Mouse (Mus musculus): ENCODE data around the gene B3glct. TPM values are rescaled to one million over a fixed set of nuclear protein-coding genes. Genes with fewer than 3 reads are reported as not detected.

Gene B3glct
- polyA plus RNA-seq, 1 experiment: 4.6 TPM

GRCm38 (mm10) chr5:149678990-149679348 lies 939 bp downstream of the B3glct start:
- no peaks in the 10 kb centered on the region for H3K79me2 ChIP-seq (ENCODE audit: control insufficient read depth, insufficient read depth)
- peak overlapping the region; percentile 72 for H3K4me2 ChIP-seq (ENCODE audit: low read depth)
- TF ChIP-seq MYOG (IDR thresholded peaks at IDR 0.05; ENCODE audit: control insufficient read depth in 1 of 3, insufficient read depth in 1 of 3, insufficient read length in 2 of 3, low read depth in 2 of 3): no peak
- TF ChIP-seq TCF12 (IDR thresholded peaks at IDR 0.05; ENCODE audit: insufficient read depth, poor library complexity, severe bottlenecking): no peak
- TF ChIP-seq POLR2AphosphoS2 (IDR thresholded peaks at IDR 0.05; ENCODE audit: insufficient read length, low read depth): no peak
- no peak for TF ChIP-seq MYOD1 (IDR thresholded peaks at IDR 0.05; ENCODE audit: control insufficient read depth in 1 of 3, insufficient read length in 2 of 3, low read depth in 2 of 3)
- no peak for TF ChIP-seq POLR2A (IDR thresholded peaks at IDR 0.05; ENCODE audit: insufficient read length, low read depth)
- TF ChIP-seq E2F4 (IDR thresholded peaks at IDR 0.05; ENCODE audit: insufficient read depth): no peak
- TF ChIP-seq REST (IDR thresholded peaks at IDR 0.05; ENCODE audit: insufficient read depth, insufficient read length): no peak
- TF ChIP-seq MAX (IDR thresholded peaks at IDR 0.05; ENCODE audit: low read depth): no peak
- TF ChIP-seq CEBPB (IDR thresholded peaks at IDR 0.05; ENCODE audit: insufficient read depth, poor library complexity, severe bottlenecking): no peak
- no peak for TF ChIP-seq SRF (IDR thresholded peaks at IDR 0.05; ENCODE audit: control insufficient read depth, insufficient read length, low read depth)
- no peak for TF ChIP-seq USF1 (IDR thresholded peaks at IDR 0.05; ENCODE audit: low read depth)
- no peak for TF ChIP-seq TCF3 (IDR thresholded peaks at IDR 0.05; ENCODE audit: insufficient read length, low read depth)
- H3K36me3 ChIP-seq (ENCODE audit: control insufficient read depth, insufficient read depth): no peaks in the 10 kb centered on the region
- H3K4me3 ChIP-seq: peak overlapping the region; percentile 22
- H3ac ChIP-seq (ENCODE audit: control insufficient read depth, insufficient read length): peak overlapping the region; percentile 55
- H3K27me3 ChIP-seq (ENCODE audit: control insufficient read depth, insufficient read depth, insufficient read length): no peaks in the 10 kb centered on the region

GRCm38 (mm10) chr5:149679362-149679761 lies 1.3 kb downstream of the B3glct start:
- H3K4me2 ChIP-seq (ENCODE audit: low read depth): no peak overlapping the region
- peak overlapping the region; percentile 22 for H3K4me3 ChIP-seq
- H3K79me2 ChIP-seq (ENCODE audit: control insufficient read depth, insufficient read depth): no peaks in the 10 kb centered on the region
- H3ac ChIP-seq (ENCODE audit: control insufficient read depth, insufficient read length): peak overlapping the region; percentile 55
- H3K36me3 ChIP-seq (ENCODE audit: control insufficient read depth, insufficient read depth): no peaks in the 10 kb centered on the region
- TF ChIP-seq POLR2A (IDR thresholded peaks at IDR 0.05; ENCODE audit: insufficient read length, low read depth): no peak
- TF ChIP-seq TCF12 (IDR thresholded peaks at IDR 0.05; ENCODE audit: insufficient read depth, poor library complexity, severe bottlenecking): no peak
- no peak for TF ChIP-seq TCF3 (IDR thresholded peaks at IDR 0.05; ENCODE audit: insufficient read length, low read depth)
- no peaks in the 10 kb centered on the region for H3K27me3 ChIP-seq (ENCODE audit: control insufficient read depth, insufficient read depth, insufficient read length)

GRCm38 (mm10) chr5:149679886-149680285 lies 1.9 kb downstream of the B3glct start:
- no peak for TF ChIP-seq REST (IDR thresholded peaks at IDR 0.05; ENCODE audit: insufficient read depth, insufficient read length)
- no peak for TF ChIP-seq POLR2A (IDR thresholded peaks at IDR 0.05; ENCODE audit: insufficient read length, low read depth)
- TF ChIP-seq TCF12 (IDR thresholded peaks at IDR 0.05; ENCODE audit: insufficient read depth, poor library complexity, severe bottlenecking): no peak
- no peak for TF ChIP-seq MAX (IDR thresholded peaks at IDR 0.05; ENCODE audit: low read depth)
- TF ChIP-seq E2F4 (IDR thresholded peaks at IDR 0.05; ENCODE audit: insufficient read depth): no peak
- TF ChIP-seq MYOD1 (IDR thresholded peaks at IDR 0.05; ENCODE audit: control insufficient read depth in 1 of 3, insufficient read length in 2 of 3, low read depth in 2 of 3): no peak
- no peak for TF ChIP-seq TCF3 (IDR thresholded peaks at IDR 0.05; ENCODE audit: insufficient read length, low read depth)
- TF ChIP-seq POLR2AphosphoS2 (IDR thresholded peaks at IDR 0.05; ENCODE audit: insufficient read length, low read depth): no peak
- no peak for TF ChIP-seq SRF (IDR thresholded peaks at IDR 0.05; ENCODE audit: control insufficient read depth, insufficient read length, low read depth)
- TF ChIP-seq MYOG (IDR thresholded peaks at IDR 0.05; ENCODE audit: control insufficient read depth in 1 of 3, insufficient read depth in 1 of 3, insufficient read length in 2 of 3, low read depth in 2 of 3): no peak
- no peak for TF ChIP-seq CEBPB (IDR thresholded peaks at IDR 0.05; ENCODE audit: insufficient read depth, poor library complexity, severe bottlenecking)
- no peak for TF ChIP-seq USF1 (IDR thresholded peaks at IDR 0.05; ENCODE audit: low read depth)
- H3K4me2 ChIP-seq (ENCODE audit: low read depth): no peak overlapping the region
- H3K36me3 ChIP-seq (ENCODE audit: control insufficient read depth, insufficient read depth): no peaks in the 10 kb centered on the region
- no peaks in the 10 kb centered on the region for H3K27me3 ChIP-seq (ENCODE audit: control insufficient read depth, insufficient read depth, insufficient read length)
- H3K79me2 ChIP-seq (ENCODE audit: control insufficient read depth, insufficient read depth): no peaks in the 10 kb centered on the region
- no peak overlapping the region for H3K4me3 ChIP-seq
- H3ac ChIP-seq (ENCODE audit: control insufficient read depth, insufficient read length): no peak overlapping the region

GRCm38 (mm10) chr5:149680946-149681345 lies 2.9 kb downstream of the B3glct start:
- no peak overlapping the region for H3ac ChIP-seq (ENCODE audit: control insufficient read depth, insufficient read length)
- no peaks in the 10 kb centered on the region for H3K36me3 ChIP-seq (ENCODE audit: control insufficient read depth, insufficient read depth)
- H3K4me3 ChIP-seq: no peak overlapping the region
- no peaks in the 10 kb centered on the region for H3K79me2 ChIP-seq (ENCODE audit: control insufficient read depth, insufficient read depth)
- H3K4me2 ChIP-seq (ENCODE audit: low read depth): peak overlapping the region; percentile 12
- H3K27me3 ChIP-seq (ENCODE audit: control insufficient read depth, insufficient read depth, insufficient read length): no peaks in the 10 kb centered on the region
- no peak for TF ChIP-seq MYOG (IDR thresholded peaks at IDR 0.05; ENCODE audit: control insufficient read depth in 1 of 3, insufficient read depth in 1 of 3, insufficient read length in 2 of 3, low read depth in 2 of 3)
- TF ChIP-seq TCF3 (IDR thresholded peaks at IDR 0.05; ENCODE audit: insufficient read length, low read depth): no peak
- TF ChIP-seq REST (IDR thresholded peaks at IDR 0.05; ENCODE audit: insufficient read depth, insufficient read length): no peak
- TF ChIP-seq CEBPB (IDR thresholded peaks at IDR 0.05; ENCODE audit: insufficient read depth, poor library complexity, severe bottlenecking): no peak
- no peak for TF ChIP-seq POLR2AphosphoS2 (IDR thresholded peaks at IDR 0.05; ENCODE audit: insufficient read length, low read depth)
- no peak for TF ChIP-seq MAX (IDR thresholded peaks at IDR 0.05; ENCODE audit: low read depth)
- no peak for TF ChIP-seq POLR2A (IDR thresholded peaks at IDR 0.05; ENCODE audit: insufficient read length, low read depth)
- TF ChIP-seq E2F4 (IDR thresholded peaks at IDR 0.05; ENCODE audit: insufficient read depth): no peak
- TF ChIP-seq TCF12 (IDR thresholded peaks at IDR 0.05; ENCODE audit: insufficient read depth, poor library complexity, severe bottlenecking): no peak
- TF ChIP-seq USF1 (IDR thresholded peaks at IDR 0.05; ENCODE audit: low read depth): no peak

- TF ChIP-seq MAX (IDR thresholded peaks at IDR 0.05; ENCODE audit: low read depth) (no peak), CEBPB (IDR thresholded peaks at IDR 0.05; ENCODE audit: insufficient read depth, poor library complexity, severe bottlenecking) (no peak), POLR2AphosphoS2 (IDR thresholded peaks at IDR 0.05; ENCODE audit: insufficient read length, low read depth) (no peak)
- Histone ChIP-seq H3K4me2 (ENCODE audit: low read depth) (no peak overlapping the region), H3K79me2 (ENCODE audit: control insufficient read depth, insufficient read depth) (no peaks in the 10 kb centered on the region), H3K36me3 (ENCODE audit: control insufficient read depth, insufficient read depth) (no peaks in the 10 kb centered on the region), H3K27me3 (ENCODE audit: control insufficient read depth, insufficient read depth, insufficient read length) (no peaks in the 10 kb centered on the region), H3K4me3 (no peak overlapping the region), H3ac (ENCODE audit: control insufficient read depth, insufficient read length) (no peak overlapping the region)
Observed at GRCm38 (mm10) chr5:149689860-149690259, 11.8 kb downstream of the B3glct start.

All from myocyte (in vitro differentiated cells).